Mouse (Mus musculus): Measurements from ENCODE around the gene Cptp. TPM values are rescaled to one million over a fixed set of nuclear protein-coding genes. Genes with fewer than 3 reads are reported as not detected.

The Cptp gene
- total RNA-seq, 2 experiments from 2014 or later: 1.5 to 6.4 TPM

DNA sequence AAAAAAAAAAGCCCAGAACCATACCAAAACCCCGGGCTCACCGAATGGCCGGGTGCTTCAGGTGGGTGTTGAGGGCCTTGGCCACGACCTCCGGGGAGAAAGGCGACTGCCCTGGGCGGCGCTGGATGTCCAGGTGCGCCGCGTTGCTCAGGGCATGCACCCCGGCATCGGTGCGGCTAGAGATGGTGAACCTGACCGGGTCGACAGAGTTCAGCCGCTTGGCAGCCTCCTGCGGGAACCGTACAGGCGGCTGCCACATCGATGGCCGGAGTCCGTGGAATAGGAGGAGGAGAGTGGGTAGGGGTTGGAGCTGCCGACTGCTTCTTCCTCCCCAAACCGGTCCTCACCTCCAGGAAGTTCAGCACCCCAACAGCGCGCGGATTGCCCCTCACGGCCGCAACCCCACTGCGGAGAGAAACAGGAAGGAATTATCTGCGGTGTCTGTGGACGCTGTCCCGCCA lies 21.8 kb upstream of the Cptp start:
- ATAC-seq (replicated peaks; ENCODE audit: low FRiP score, poor library complexity, severe bottlenecking): no peak

DNA sequence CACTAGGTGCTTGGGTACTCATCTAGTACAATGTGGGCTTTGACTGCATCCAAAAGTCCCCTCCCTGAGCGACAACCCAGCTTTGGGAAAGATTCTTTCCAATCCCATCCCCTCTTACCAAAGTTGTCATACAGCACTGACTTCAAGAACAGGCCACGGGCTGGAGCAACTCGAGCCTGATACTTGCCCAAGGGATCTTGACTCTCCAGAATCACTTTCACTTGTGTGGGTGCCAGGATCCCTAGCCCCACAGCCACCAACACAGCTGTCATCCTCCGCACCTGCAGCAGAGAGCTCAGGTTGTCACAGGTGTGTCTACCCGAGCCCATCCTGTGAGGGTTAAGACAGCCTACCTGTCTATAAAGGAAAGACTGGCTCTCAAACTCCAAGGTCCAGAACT lies 20.1 kb upstream of the Cptp start:
- no peak for ATAC-seq (replicated peaks; ENCODE audit: low FRiP score, poor library complexity, severe bottlenecking)

DNA sequence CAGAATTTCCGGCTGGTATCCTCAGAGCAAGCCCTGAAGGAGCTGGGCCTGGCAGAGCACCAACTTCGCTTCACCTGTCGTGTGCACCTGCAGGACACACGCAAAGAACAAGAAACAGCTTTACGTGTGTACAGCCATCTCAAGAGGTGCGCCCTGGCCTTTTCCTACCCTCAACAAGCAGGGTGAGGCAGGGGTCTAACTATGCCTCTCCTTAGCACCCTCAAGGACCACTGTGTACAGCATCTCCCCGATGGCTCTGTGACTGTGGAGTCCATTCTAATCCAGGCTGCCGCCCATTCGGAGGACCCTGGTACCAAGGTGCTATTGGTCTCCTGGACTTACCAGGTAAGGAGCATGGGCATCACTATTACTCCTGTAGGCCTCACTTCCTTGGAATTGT lies 18.9 kb upstream of the Cptp start:
- no peak for ATAC-seq (replicated peaks; ENCODE audit: low FRiP score, poor library complexity, severe bottlenecking)

DNA sequence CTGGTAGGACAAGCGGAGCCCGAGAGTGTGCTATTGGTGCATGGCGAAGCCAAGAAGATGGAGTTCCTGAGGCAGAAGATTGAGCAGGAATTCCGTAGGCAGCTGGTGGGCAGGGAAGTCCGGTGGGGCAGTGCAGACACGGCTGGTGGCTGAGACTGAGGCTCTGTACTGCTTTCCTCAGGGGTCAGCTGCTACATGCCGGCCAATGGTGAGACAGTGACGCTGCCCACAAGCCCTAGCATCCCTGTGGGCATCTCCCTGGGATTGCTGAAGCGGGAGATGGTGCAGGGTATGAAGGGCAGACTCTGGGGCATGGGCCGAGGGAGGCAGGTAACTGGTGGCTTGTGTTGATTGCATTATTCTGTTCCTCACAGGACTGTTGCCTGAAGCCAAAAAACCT lies 18.4 kb upstream of the Cptp start:
- no peak for ATAC-seq (replicated peaks; ENCODE audit: low FRiP score, poor library complexity, severe bottlenecking)

DNA sequence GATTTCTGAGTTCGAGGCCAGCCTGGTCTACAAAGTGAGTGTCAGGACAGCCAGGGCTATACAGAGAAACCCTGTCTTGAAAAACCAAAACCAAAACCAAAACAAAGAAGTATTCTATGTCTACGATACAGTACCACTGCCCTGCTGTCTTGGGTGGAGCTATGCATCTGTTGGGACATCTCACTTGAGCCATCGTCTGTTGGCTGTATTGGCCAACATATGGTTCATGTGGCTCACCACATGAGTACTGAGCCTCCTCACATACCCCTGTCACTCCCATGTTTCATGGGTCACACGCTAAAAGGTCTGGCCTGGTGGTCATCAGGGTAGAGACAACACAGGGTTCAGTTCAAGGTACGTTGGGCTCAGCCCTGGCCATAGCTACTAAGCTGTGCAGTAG lies 17.1 kb upstream of the Cptp start:
- ATAC-seq (replicated peaks; ENCODE audit: low FRiP score, poor library complexity, severe bottlenecking): no peak

DNA sequence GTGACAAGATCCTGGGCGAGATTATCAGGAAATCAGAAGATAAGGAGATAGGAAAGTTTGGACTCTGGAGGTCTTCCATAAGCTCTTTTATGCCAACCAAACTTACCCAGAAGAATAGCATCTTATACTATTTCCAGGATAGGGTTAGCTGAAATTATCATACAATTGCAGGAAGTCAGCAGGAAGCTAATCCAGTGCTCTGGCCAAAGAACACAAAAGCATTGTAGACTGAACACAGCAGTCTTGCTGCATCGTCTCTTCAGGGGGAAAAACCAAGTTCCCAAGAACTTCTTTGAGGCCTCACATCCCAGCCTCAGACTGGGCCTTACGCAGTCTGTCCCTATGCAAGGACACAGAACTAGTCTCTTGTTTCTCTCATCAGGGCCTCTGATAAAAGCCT lies 14.3 kb upstream of the Cptp start:
- ATAC-seq (replicated peaks; ENCODE audit: low FRiP score, poor library complexity, severe bottlenecking): no peak

- ATAC-seq (replicated peaks; ENCODE audit: low FRiP score, poor library complexity, severe bottlenecking): no peak
Observed at GRCm38 (mm10) chr4:155871404-155871803, 2.2 kb upstream of the Cptp start.

GRCm38 (mm10) chr4:155868614-155869298 lies 484 bp downstream of the Cptp start:
- peak; percentile 52 for ATAC-seq (replicated peaks; ENCODE audit: low FRiP score, poor library complexity, severe bottlenecking)

GRCm38 (mm10) chr4:155863001-155863400 lies 6.2 kb downstream of the Cptp start, which contains the start of gene Tas1r3:
Tas1r3 (minus strand) TSS chr4:155863362.
- ATAC-seq (replicated peaks; ENCODE audit: low FRiP score, poor library complexity, severe bottlenecking): no peak

GRCm38 (mm10) chr4:155861787-155862186 lies 7.5 kb downstream of the Cptp start:
- no peak for ATAC-seq (replicated peaks; ENCODE audit: low FRiP score, poor library complexity, severe bottlenecking)

DNA sequence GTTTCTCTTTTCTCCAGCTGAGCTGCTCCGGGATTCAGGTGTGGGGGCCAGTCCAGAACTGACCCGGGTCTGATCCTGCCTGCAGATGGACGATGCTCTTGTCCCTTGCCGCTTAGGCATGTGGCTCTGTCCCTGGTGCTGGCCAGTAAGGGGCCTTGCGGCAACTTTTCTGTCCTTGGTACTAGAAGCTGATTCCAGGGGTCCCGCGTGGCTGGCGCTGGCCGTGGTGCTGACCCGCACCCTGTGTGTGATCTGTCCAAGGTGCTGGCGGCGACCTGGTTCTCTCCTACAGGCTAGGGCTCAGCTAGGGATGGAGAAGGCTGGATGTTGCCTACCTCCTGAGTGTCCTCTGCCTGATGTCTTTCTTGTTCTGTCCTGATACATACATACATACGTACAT lies 9.9 kb downstream of the Cptp start:
- no peak for ATAC-seq (replicated peaks; ENCODE audit: low FRiP score, poor library complexity, severe bottlenecking)

DNA sequence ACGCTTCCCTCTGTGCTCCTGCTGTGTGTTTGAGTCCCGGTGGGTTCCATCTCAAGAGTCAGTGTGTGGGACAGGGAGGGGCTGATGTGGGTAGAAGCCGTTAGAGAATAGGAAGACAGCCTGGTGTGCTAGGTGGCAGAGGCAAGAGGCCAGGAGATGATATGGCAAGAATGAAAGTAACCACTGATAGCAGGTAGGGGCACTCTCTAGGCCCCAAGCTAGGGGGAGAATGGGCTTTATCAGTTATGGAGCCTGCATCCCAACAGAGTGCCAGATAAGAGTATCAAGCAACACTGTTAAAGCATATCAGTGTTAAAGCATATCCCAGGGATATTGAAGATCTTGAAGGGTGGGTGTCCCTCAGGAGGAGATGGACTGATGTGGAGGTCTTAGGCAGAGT lies 12.4 kb downstream of the Cptp start:
- ATAC-seq (replicated peaks; ENCODE audit: low FRiP score, poor library complexity, severe bottlenecking): no peak

- no peak for ATAC-seq (replicated peaks; ENCODE audit: low FRiP score, poor library complexity, severe bottlenecking)
Observed at GRCm38 (mm10) chr4:155856071-155856470, 13.2 kb downstream of the Cptp start.

DNA sequence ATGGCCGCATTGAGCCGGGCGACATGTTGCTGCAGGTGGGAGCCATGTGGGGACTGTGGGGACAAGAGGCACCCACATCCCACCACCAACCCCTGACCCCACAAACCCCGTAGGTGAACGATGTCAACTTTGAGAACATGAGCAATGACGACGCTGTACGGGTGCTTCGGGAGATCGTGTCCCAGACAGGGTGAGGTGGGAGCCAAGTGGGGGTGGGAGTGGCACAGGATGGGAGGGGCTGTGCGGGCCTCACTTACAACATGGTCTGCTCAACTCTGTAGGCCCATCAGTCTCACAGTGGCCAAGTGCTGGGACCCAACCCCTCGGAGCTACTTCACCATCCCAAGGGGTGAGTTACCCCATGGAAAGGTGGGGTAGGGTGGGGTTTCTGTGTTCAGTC lies 14.2 kb downstream of the Cptp start:
- no peak for ATAC-seq (replicated peaks; ENCODE audit: low FRiP score, poor library complexity, severe bottlenecking)

DNA sequence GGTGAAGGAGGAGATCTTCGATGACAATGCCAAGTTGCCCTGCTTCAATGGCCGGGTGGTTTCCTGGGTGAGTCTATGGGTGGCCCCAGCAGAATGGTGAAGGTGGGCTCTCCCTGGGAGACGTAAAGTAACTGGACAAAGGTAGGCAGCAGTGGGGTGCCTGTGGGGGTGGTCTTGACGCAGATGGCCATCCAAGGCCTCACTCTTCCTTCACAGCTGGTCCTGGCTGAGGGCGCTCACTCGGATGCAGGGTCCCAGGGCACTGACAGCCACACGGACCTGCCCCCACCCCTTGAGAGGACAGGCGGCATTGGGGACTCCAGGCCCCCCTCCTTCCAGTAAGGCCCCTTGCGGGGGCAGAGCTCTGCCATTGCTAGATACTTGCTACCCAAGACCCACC lies 15.8 kb downstream of the Cptp start:
- ATAC-seq (replicated peaks; ENCODE audit: low FRiP score, poor library complexity, severe bottlenecking): no peak

GRCm38 (mm10) chr4:155851951-155852411 lies 17.3 kb downstream of the Cptp start:
- ATAC-seq (replicated peaks; ENCODE audit: low FRiP score, poor library complexity, severe bottlenecking): no peak

DNA sequence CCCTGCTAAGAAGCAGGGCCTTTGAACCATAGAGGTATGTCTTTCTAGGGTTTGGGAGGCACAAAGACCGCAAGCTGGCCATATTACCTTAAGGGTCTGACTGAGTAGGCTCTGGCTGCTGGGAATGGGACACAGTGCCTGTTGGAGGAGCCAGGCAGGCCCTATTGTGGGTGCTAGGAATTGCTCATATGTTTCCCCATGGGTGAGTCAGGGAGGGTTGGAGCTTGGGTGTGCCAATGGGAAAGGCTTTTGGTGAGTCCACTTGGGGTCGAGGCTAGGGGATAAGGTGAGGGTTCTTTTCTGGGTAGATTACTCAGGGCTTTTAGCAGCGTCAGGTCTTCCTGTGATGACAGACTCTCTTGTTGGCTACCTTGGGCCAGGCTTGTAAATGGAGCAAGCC lies 17.9 kb downstream of the Cptp start:
- no peak for ATAC-seq (replicated peaks; ENCODE audit: low FRiP score, poor library complexity, severe bottlenecking)

- ATAC-seq (replicated peaks; ENCODE audit: low FRiP score, poor library complexity, severe bottlenecking): no peak
Observed at GRCm38 (mm10) chr4:155849792-155850451, 19.3 kb downstream of the Cptp start.

GRCm38 (mm10) chr4:155849391-155849790 lies 19.8 kb downstream of the Cptp start:
- ATAC-seq (replicated peaks; ENCODE audit: low FRiP score, poor library complexity, severe bottlenecking): no peak

GRCm38 (mm10) chr4:155848434-155849095 lies 20.7 kb downstream of the Cptp start:
- ATAC-seq (replicated peaks; ENCODE audit: low FRiP score, poor library complexity, severe bottlenecking): no peak
